Mouse (Mus musculus): ENCODE measurements around the gene Szrd1. TPM values are rescaled to one million over a fixed set of nuclear protein-coding genes. Genes with fewer than 3 reads are reported as not detected.

Szrd1 gene
- total RNA-seq, 2 experiments from 2014 or later = 85.1 to 96.1 TPM

GRCm38 (mm10) chr4:141123065-141123464 lies 16.5 kb downstream of the Szrd1 start:
- DNase-seq (ENCODE audit: low spot score) = no peak
- intact Hi-C loops (cut with DNase I) = no loop called here

GRCm38 (mm10) chr4:141122663-141123062 lies 16.9 kb downstream of the Szrd1 start:
- no peak for DNase-seq (ENCODE audit: low spot score)
- intact Hi-C loops (cut with DNase I) = no loop called here

GRCm38 (mm10) chr4:141120700-141121099 lies 18.9 kb downstream of the Szrd1 start:
- intact Hi-C loops (cut with DNase I) = no loop called here
- DNase-seq (ENCODE audit: low spot score) = no peak

GRCm38 (mm10) chr4:141118691-141119090 lies 20.9 kb downstream of the Szrd1 start:
- intact Hi-C loops (cut with DNase I) = no loop called here
- DNase-seq (ENCODE audit: low spot score) = no peak

GRCm38 (mm10) chr4:141115398-141115797 lies 24.2 kb downstream of the Szrd1 start:
- DNase-seq (ENCODE audit: low spot score) = no peak
- intact Hi-C loops (cut with DNase I) = no loop called here

GRCm38 (mm10) chr4:141114521-141114981 lies 25.0 kb downstream of the Szrd1 start:
- no peak for DNase-seq (ENCODE audit: low spot score)
- intact Hi-C loops (cut with DNase I) = no loop called here

- intact Hi-C loops (cut with DNase I) = no loop called here
- DNase-seq (ENCODE audit: low spot score) = no peak
These were observed 25.7 kb downstream of the Szrd1 start for GRCm38 (mm10) chr4:141113831-141114230.

GRCm38 (mm10) chr4:141108196-141108732 lies 31.3 kb downstream of the Szrd1 start:
- DNase-seq (ENCODE audit: low spot score) = no peak
- intact Hi-C loops (cut with DNase I) = no loop called here

- intact Hi-C loops (cut with DNase I) = no loop called here
- no peak for DNase-seq (ENCODE audit: low spot score)
These were observed 32.9 kb downstream of the Szrd1 start for GRCm38 (mm10) chr4:141106526-141107183.

- DNase-seq (ENCODE audit: low spot score) = no peak
- intact Hi-C loops (cut with DNase I) = no loop called here
These were observed 37.7 kb downstream of the Szrd1 start for GRCm38 (mm10) chr4:141101855-141102254.

- DNase-seq (ENCODE audit: low spot score) = no peak
- intact Hi-C loops (cut with DNase I) = no loop called here
These were observed 38.3 kb downstream of the Szrd1 start for GRCm38 (mm10) chr4:141101291-141101690.

GRCm38 (mm10) chr4:141099956-141100355 lies 39.6 kb downstream of the Szrd1 start:
- DNase-seq (ENCODE audit: low spot score) = no peak
- intact Hi-C loops (cut with DNase I) = no loop called here

- intact Hi-C loops (cut with DNase I) = no loop called here
- DNase-seq (ENCODE audit: low spot score) = no peak
These were observed 40.6 kb downstream of the Szrd1 start for GRCm38 (mm10) chr4:141098935-141099334.

GRCm38 (mm10) chr4:141096710-141097109 lies 42.9 kb downstream of the Szrd1 start:
- no peak for DNase-seq (ENCODE audit: low spot score)
- intact Hi-C loops (cut with DNase I) = no loop called here

GRCm38 (mm10) chr4:141095016-141095415 lies 44.6 kb downstream of the Szrd1 start:
- no peak for DNase-seq (ENCODE audit: low spot score)
- intact Hi-C loops (cut with DNase I) = no loop called here

- intact Hi-C loops (cut with DNase I) = no loop called here
- no peak for DNase-seq (ENCODE audit: low spot score)
These were observed 50.9 kb downstream of the Szrd1 start for GRCm38 (mm10) chr4:141088714-141089113.

- no peak for DNase-seq (ENCODE audit: low spot score)
- intact Hi-C loops (cut with DNase I) = no loop called here
These were observed 51.5 kb downstream of the Szrd1 start, which contains the start of gene Spata21 for GRCm38 (mm10) chr4:141088033-141088432. Gene Spata21, plus strand, starts transcription at chr4:141088333.

- intact Hi-C loops (cut with DNase I) = no loop called here
- no peak for DNase-seq (ENCODE audit: low spot score)
These were observed 52.7 kb downstream of the Szrd1 start for GRCm38 (mm10) chr4:141086862-141087261.

- no peak for DNase-seq (ENCODE audit: low spot score)
- intact Hi-C loops (cut with DNase I) = loop anchor here (5.0 kb wide), 2 partner anchors 59 to 116 kb away; partner anchors contain the start of genes Sdhb and Szrd1
These were observed 61.0 kb downstream of the Szrd1 start for GRCm38 (mm10) chr4:141078510-141079137.

- intact Hi-C loops (cut with DNase I) = loop anchor here (5.0 kb wide), 2 partner anchors 59 to 116 kb away; partner anchors contain the start of genes Sdhb and Szrd1
- DNase-seq (ENCODE audit: low spot score) = peak; percentile 88
These were observed 61.7 kb downstream of the Szrd1 start, which contains the start of gene Necap2 for GRCm38 (mm10) chr4:141077681-141078509. Gene Necap2, minus strand, starts transcription at chr4:141078357.
